Mouse (Mus musculus) right cerebral cortex, postnatal 4 days (tissue): ENCODE results near the gene Cfap61.

Experiments used
- DNase-seq: peaks from one replicate; pipeline ENCODE4 v3.0.0-alpha.2; 2022

Cfap61 gene

DNA sequence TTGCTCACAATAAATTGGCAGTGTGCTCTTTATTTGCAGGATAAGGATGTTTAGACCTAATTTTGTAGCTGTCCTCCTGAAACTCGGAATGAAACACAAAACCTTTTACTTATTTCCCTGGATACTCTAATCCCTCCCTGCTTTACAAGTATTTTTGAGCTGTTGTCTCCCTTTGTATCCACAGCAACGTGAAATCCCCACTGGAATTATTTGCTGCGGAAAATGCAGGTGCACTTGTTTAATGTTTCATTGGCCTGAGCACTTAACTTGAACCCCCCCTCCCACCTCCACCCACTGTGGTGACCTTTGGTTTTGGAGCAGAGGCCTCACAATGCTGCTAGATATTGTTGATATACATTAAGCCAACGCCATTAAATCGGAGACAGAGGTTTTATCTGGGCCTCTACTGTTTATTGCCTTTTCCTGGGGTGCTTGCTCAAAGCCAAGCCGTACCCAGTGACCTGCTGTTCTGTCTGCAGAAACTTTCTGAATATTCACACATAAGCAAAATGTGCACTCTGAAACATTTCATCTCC is 154.6 kb downstream of the Cfap61 start:
- DNase-seq = no peak

GRCm38 (mm10) chr2:146097532-146097931 is 162.9 kb downstream of the Cfap61 start:
- DNase-seq = no peak

DNA sequence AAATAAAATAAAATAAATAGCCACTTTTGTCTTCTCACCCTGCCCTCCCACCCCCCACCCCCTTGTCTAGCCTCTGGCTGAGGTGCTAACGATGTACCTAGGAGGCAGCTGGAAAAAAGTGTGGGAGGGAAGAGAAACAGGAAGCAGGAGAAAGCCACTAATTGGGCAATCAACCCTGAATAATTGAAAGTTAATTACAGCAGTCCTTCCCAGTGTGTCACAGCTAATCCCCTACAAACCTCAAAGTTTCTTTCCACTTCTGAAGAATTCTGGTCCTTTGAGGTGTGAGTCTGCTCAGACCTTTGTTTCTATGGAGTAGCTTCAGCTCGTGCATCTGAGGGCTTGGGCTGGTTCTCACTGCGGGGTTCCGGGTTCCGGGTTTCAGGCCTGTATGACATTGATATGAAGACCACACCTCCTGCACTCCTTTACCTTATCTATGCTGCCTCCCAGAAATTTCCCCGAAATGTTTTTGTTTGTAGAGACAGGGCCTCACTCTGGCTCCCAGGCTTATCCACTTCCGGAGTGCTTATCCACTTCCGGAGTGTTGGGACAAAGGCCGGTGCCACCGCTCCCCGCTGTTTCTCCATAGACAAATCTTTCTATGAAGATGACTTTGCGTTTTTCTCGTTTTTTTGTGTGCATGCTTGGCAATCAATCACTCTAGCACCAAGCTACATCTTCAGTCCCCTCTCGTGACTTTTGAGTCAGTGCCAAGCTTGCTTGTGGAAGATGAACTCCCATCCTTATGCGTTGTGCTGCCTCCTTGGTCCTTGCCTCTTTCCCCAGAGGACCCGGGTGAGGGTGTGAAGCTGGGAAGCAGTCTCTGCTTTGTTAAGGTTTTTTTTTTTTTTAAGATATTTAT is 164.5 kb downstream of the Cfap61 start:
- DNase-seq = peak; percentile 11

- no peak for DNase-seq
Measured at GRCm38 (mm10) chr2:146099838-146100237, 165.3 kb downstream of the Cfap61 start.

DNA sequence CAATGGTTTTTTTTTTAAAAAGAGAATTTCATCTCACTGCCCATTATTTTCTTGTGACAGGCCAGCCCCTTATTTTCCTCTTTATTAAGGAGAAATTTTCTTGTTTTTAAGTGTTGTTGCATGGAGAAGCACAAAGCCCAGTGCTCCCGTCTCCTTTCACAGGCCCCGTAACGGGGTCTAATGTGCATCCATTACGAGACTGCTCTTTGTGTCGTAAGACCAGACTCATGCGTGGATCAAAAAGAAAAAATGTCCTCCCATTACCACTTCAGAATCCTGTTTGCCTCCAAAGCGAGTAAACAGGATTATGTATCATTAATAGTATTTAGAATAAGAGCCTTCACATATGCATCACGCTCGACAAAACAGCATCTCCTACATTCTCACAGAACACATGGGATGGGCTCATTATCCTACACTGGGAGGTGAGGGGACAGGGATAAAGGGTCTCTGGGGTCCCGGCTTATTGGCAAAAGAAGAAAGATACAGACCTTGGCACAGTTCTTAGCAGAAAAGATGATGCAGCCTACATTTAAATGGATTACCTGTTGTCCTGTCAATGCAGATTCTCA is 166.0 kb downstream of the Cfap61 start:
- no peak for DNase-seq

- DNase-seq = no peak
Measured at GRCm38 (mm10) chr2:146102600-146102999, 168.0 kb downstream of the Cfap61 start.

- no peak for DNase-seq
Measured at GRCm38 (mm10) chr2:146105341-146105740, 170.8 kb downstream of the Cfap61 start.

GRCm38 (mm10) chr2:146107980-146108379 is 173.4 kb downstream of the Cfap61 start:
- DNase-seq = no peak

DNA sequence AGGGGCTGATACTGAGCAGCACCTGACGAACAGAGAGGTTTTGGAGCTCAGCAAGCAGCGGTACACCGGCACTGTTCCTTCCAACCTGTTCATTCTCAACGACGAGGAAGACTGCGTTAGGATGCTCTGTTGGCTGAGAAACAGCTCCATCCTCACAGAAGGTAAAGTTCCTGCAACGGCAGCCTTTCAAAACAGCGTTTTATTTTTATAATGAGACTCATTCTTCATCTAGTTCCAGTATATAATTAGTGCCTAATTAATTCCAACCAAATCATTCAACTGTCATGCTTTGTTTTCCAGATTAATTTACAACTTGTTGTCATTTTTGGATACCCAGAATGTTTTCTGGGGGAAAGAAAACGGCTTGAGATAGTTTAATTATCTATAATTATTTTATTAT is 175.3 kb downstream of the Cfap61 start:
- DNase-seq = no peak

DNA sequence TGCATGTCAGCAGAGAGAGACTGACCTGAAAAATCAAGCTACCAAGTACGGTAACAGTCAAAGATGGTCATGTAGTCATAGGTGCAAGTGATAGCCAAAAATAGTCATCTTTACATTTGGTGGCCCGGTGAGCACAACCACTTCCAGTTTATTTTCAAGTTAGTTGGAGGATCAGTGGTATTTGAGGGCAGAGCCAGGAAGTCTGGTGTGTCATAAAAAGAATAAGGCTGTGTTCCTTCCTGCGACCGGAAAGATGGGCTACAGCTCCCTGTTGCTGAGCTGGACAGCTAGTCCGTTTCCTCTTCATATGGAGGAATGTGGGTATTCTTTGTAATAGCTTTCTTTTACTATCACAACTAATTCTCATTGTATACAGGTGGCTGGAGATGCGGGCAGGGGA is 181.7 kb downstream of the Cfap61 start:
- DNase-seq = no peak

DNA sequence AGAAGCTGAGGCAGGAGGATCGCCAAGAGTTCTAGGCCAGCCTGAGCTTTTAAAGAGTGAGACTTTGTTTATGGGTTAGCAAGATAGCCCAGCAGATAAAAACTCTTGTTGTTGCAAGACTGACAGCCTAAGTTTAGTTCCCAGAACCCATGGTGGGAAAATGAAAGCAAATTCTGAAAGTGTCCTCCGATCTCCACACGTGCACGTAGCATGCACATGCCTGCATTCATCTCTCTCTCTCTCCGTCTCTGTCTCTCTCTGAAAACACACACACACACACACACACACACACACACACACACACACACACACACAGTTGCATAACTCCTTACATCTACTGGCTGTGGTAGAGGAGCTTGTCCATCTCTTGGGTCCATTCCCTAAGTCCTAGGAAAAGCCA is 182.1 kb downstream of the Cfap61 start:
- no peak for DNase-seq

DNA sequence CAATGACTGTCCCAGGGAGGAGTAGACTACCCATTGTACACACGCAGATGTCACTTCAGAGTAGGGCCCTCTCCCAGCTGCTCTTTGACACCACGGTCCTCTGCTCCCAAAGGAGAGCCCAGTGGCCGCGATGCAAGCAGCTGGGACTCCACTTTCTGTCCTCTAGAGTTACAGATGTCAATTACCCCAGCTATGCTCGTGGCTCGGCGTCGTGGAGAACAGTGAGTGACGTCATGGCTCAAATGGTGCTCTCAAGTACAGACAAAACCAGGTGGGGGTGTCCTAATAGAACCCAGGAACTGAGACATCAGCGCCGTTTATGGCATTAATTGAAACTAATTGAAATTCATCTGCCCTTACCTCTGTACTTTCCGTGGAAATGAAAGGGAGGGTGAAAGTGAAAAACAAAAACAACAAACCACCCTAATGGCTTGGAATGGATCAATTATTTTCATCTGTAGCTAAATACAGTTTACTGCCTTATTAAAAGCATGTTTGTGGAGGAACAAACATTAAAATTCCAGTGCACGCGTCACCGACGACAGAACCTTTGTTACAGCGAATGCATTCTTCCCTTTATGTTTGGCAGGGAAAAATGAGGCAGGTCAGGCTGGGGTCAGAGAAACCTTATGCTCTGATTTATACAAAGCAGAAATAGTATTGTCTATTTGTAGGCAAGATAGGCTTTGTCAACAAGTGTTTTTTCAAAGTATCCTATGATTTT is 182.8 kb downstream of the Cfap61 start:
- DNase-seq = no peak

DNA sequence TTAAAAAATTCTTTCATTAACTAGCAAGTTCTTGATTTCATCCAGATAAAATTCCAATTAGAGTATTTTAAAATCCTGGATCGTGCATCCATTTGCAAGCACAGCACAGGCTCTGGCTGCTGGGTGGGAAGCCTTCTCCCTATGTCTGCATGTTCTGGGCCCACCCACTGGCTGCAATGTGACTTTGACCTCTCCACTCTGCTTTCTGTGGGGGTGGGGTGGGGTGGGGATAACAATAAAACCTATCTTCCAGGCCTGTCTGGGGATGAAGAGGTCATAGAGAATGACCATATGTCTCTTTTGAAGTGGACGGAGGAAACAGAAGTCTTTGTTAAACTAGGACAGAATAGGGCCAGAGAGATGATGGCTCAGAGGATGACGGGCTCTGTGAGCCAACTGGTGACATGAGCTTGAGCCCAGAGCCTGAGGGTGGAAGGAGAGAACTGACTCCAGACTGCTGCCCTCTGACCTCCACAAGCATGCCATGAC is 183.4 kb downstream of the Cfap61 start:
- DNase-seq = no peak

- DNase-seq = no peak
Measured at GRCm38 (mm10) chr2:146121551-146121950, 187.0 kb downstream of the Cfap61 start.

DNA sequence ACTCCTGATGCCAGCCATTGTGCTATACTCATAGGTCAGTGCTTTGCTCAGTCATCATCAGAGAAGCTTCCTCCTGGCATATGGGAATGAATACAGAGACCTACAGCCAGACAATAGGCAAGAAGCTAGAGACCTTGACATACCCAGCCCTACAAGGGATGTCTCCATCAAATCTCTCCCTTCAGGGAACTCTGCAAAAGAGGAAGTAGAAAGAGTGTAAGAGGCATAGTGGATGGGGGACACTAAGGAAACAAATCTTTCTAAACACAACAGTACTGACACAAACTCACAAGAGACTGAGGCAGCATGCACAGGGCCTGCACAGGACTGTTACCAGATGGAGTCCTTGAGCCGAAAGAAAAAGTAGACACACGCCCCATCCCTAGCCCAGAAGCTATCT is 190.5 kb downstream of the Cfap61 start:
- no peak for DNase-seq

DNA sequence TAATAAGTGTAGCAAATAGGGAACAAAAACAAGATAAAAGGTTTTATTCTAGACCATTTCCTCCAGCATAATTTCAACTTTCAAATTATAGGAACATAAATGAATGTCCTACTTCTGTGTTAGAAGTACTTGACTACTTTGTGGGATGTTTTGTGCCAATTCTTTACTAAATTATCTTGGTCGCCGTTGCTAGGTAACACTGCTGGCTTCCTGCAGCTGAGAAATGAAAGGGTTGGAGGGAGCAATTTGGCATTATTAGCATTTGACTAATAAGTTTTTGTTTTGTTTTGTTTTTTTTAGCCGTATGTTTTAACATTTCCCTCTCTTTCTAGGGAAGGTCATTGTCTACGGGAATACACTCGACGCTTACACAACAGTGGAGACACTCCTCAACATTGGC is 194.0 kb downstream of the Cfap61 start:
- DNase-seq = no peak

- no peak for DNase-seq
Measured at GRCm38 (mm10) chr2:146130514-146130913, 195.9 kb downstream of the Cfap61 start.

GRCm38 (mm10) chr2:146134275-146134674 is 199.7 kb downstream of the Cfap61 start:
- no peak for DNase-seq

GRCm38 (mm10) chr2:146140711-146141110 is 206.1 kb downstream of the Cfap61 start:
- no peak for DNase-seq

- no peak for DNase-seq
Measured at GRCm38 (mm10) chr2:146147306-146147705, 212.7 kb downstream of the Cfap61 start.

GRCm38 (mm10) chr2:146147801-146148200 is 213.2 kb downstream of the Cfap61 start:
- no peak for DNase-seq

DNA sequence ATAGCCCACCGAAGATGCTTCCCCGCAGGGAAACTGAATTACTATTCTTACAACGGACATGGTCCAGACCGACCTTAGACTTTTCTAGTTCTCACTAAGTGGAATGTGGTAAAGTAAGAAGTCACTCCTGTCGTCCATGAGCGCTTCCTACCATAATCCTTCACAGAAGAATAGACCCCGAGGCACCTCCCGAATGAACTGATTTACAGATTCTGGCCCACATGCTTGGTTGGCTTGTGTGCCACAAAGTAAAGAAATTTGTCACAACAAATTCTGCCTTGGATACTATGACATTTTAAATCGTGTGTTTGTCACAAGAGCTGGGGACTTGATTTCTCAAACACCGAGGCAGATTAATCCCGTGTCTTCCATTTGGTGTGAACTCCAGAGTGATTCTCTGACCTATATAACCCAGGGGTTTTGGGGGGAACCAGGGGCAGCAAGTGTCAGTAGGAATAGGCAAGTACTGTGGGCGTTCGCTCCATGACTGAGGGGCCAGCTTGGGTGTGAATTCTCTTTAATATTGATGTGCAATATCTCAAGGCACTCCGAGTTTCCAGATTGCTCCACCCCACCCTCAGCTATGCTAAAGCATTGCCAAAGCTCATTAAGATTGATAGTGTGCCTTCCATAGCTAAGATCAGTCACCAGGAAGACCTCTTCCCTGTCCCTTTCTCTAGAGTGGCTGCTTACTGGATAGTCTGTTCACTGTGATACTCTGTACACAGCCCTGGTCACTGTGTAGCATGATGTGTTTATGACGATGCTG is 214.8 kb downstream of the Cfap61 start:
- DNase-seq = no peak
